Mouse (Mus musculus) splenic B cell, adult 2 months (primary cell): ENCODE results near the gene Adprh.
"Not testable (repeated sequence)": the region's sequence is repeated elsewhere in the genome, so short reads cannot be mapped to it uniquely, and the experiment has no call there.

ENCODE experiments used
- DNase-seq: peaks from one replicate; pipeline ENCODE4 v3.0.0-alpha.2; 2011; ENCODE audit warnings: low read depth, low spot score
- H3K27me3 ChIP-seq: 2 replicates; pipeline ENCODE4 v1.6.1; 2012; ENCODE audit warnings: mild to moderate bottlenecking, low read length, moderate library complexity, mixed read lengths; ENCODE audit not compliant: control insufficient read depth, poor library complexity, insufficient read depth, severe bottlenecking
- H3K36me3 ChIP-seq: 2 replicates; pipeline ENCODE4 v1.6.1; 2012; ENCODE audit warnings: mild to moderate bottlenecking, low read length, moderate library complexity, mixed read lengths; ENCODE audit not compliant: control insufficient read depth, poor library complexity, insufficient read depth, severe bottlenecking

Adprh gene

GRCm38 (mm10) chr16:38452442-38453202 is at the start of gene Adprh:
Adprh (minus strand) TSS chr16:38452703.
- peak; percentile 74 for DNase-seq
- Histone ChIP-seq H3K27me3 (no peaks in the 10 kb centered on the region), H3K36me3 (peaks cover 2% of the 10 kb centered on the region; the same call in 1 of the 2 replicates)

- no peak for DNase-seq
- peaks cover 6% of the 10 kb centered on the region for H3K36me3 ChIP-seq
Observed at GRCm38 (mm10) chr16:38496604-38497140, 44.2 kb upstream of the Adprh start.

GRCm38 (mm10) chr16:38493890-38494289 is 41.4 kb upstream of the Adprh start:
- no peaks in the 10 kb centered on the region; the same call in 1 of the 2 replicates for H3K27me3 ChIP-seq
- no peak for DNase-seq
- peaks cover 4% of the 10 kb centered on the region; the same call in 1 of the 2 replicates for H3K36me3 ChIP-seq

More at GRCm38 (mm10) chr16:38496604-38497140, 44.2 kb upstream of the Adprh start:
- no peaks in the 10 kb centered on the region for H3K27me3 ChIP-seq

GRCm38 (mm10) chr16:38492551-38492950 is 40.0 kb upstream of the Adprh start:
- DNase-seq: no peak
- Histone ChIP-seq H3K36me3 (peaks cover 2% of the 10 kb centered on the region; the same call in 1 of the 2 replicates), H3K27me3 (no peaks in the 10 kb centered on the region; the same call in 1 of the 2 replicates)

GRCm38 (mm10) chr16:38483582-38484309 is 31.2 kb upstream of the Adprh start:
- peak; percentile 42 for DNase-seq
- Histone ChIP-seq H3K27me3 (no peaks in the 10 kb centered on the region), H3K36me3 (no peaks in the 10 kb centered on the region)

GRCm38 (mm10) chr16:38482780-38483562 is 30.5 kb upstream of the Adprh start:
- Histone ChIP-seq H3K36me3 (no peaks in the 10 kb centered on the region), H3K27me3 (no peaks in the 10 kb centered on the region)
- DNase-seq: peak; percentile 81

GRCm38 (mm10) chr16:38481327-38481726 is 28.8 kb upstream of the Adprh start:
- no peak for DNase-seq
- no peaks in the 10 kb centered on the region for H3K36me3 ChIP-seq

GRCm38 (mm10) chr16:38478296-38478695 is 25.8 kb upstream of the Adprh start:
- DNase-seq: no peak

More at GRCm38 (mm10) chr16:38481327-38481726, 28.8 kb upstream of the Adprh start:
- H3K27me3 ChIP-seq: no peaks in the 10 kb centered on the region

GRCm38 (mm10) chr16:38477241-38477608 is 24.7 kb upstream of the Adprh start:
- H3K27me3 ChIP-seq, H3K36me3 ChIP-seq, DNase-seq: not testable (repeated sequence)

More at GRCm38 (mm10) chr16:38478296-38478695, 25.8 kb upstream of the Adprh start:
- H3K27me3 ChIP-seq: no peaks in the 10 kb centered on the region
- no peaks in the 10 kb centered on the region for H3K36me3 ChIP-seq

- H3K27me3 ChIP-seq: no peaks in the 10 kb centered on the region
- DNase-seq: peak; percentile 59
- no peaks in the 10 kb centered on the region for H3K36me3 ChIP-seq
Observed at GRCm38 (mm10) chr16:38476312-38477240, 24.1 kb upstream of the Adprh start.

GRCm38 (mm10) chr16:38475681-38476311 is 23.3 kb upstream of the Adprh start:
- no peak for DNase-seq
- no peaks in the 10 kb centered on the region for H3K27me3 ChIP-seq
- no peaks in the 10 kb centered on the region for H3K36me3 ChIP-seq

GRCm38 (mm10) chr16:38474677-38475286 is 22.3 kb upstream of the Adprh start:
- H3K27me3 ChIP-seq: no peaks in the 10 kb centered on the region
- no peak for DNase-seq
- H3K36me3 ChIP-seq: no peaks in the 10 kb centered on the region

GRCm38 (mm10) chr16:38473661-38474060 is 21.2 kb upstream of the Adprh start:
- Histone ChIP-seq H3K27me3 (no peaks in the 10 kb centered on the region), H3K36me3 (no peaks in the 10 kb centered on the region)
- DNase-seq: no peak
